Comparison of ENCODE assay signal across 12 mouse cellular contexts in genomic region chr7:99582867-99583266, GRCm38 (mm10). TPM values are rescaled to one million over a fixed set of nuclear protein-coding genes. Genes with fewer than 3 reads are reported as not detected.
DNase-seq lines count a peak whose midpoint lies in the region; ATAC-seq lines count a peak whose summit lies in the region.
"Had no signal": no experiment of that assay in that cellular context is flagged by ENCODE, and none has a peak within 500 bp of the region (broad histone marks: within the 10 kb centered on the region; RNA-seq: fewer than 3 reads in every experiment).

No protein-coding gene starts in this region.

- ATAC-seq in kidney, embryonic 16.5 days (ENCODE audit: low FRiP score, low TSS enrichment) = no peak
- ATAC-seq: CD4-positive, CD25-positive, alpha-beta regulatory T cell, adult 4 months had no signal

- no peaks in the 10 kb centered on the region for H3K27me3 ChIP-seq in kidney, embryonic 16.5 days (ENCODE audit: insufficient read depth, low read length)
- 0 out of 2 replicates have a peak, but pooled peaks cover 3% of the 10 kb centered on the region for H3K27me3 ChIP-seq in embryonic facial prominence, embryonic 10.5 days (replicated peaks; ENCODE audit: low read depth, poor library complexity, severe bottlenecking)
- H3K27me3 ChIP-seq: stomach, embryonic 15.5 days had no signal

- no peak overlapping the region for H3K9ac ChIP-seq in kidney, embryonic 16.5 days (replicated peaks; ENCODE audit: low read length)
- H3K9ac ChIP-seq: stomach, embryonic 15.5 days had no signal

- H3K4me3 ChIP-seq in kidney, embryonic 16.5 days (ENCODE audit: low read length) = no peak overlapping the region
- no peak overlapping the region for H3K4me3 ChIP-seq in embryonic facial prominence, embryonic 10.5 days
- H3K4me3 ChIP-seq: stomach, embryonic 15.5 days had no signal

- peaks cover 4% of the 10 kb centered on the region; the same call in 1 of the 2 replicates for H3K36me3 ChIP-seq in kidney, embryonic 16.5 days (ENCODE audit: insufficient read depth, low read length)
- peaks cover 23% of the 10 kb centered on the region for H3K36me3 ChIP-seq in embryonic facial prominence, embryonic 10.5 days (replicated peaks)
- H3K36me3 ChIP-seq: stomach, embryonic 15.5 days had no signal

- 52% methylated on average over 4 of the region's 4 CpGs for WGBS in kidney, embryonic 16.5 days
- WGBS in embryonic facial prominence, embryonic 10.5 days = 60% methylated on average over 4 of the region's 4 CpGs

- peak; percentile 29 for DNase-seq in kidney, adult 18-20 months
- DNase-seq in embryonic facial prominence, embryonic 10.5 days (ENCODE audit: low spot score) = peak; percentile 19
- DNase-seq in kidney, postnatal 10 days = peak; percentile 64
- peak; percentile 53 for DNase-seq in lung, postnatal 36 days
- DNase-seq in right cerebral cortex, adult 18-20 months = no peak
- DNase-seq in gastrocnemius, postnatal 25 days = no peak
- DNase-seq: adrenal gland, postnatal 14 days; thymus, postnatal 4 days had no signal

- peaks cover 6% of the 10 kb centered on the region for H3K4me1 ChIP-seq in kidney, embryonic 16.5 days (ENCODE audit: insufficient read depth, low read length)
- peaks cover 50% of the 10 kb centered on the region for H3K4me1 ChIP-seq in embryonic facial prominence, embryonic 10.5 days

- no peak overlapping the region for H3K27ac ChIP-seq in kidney, embryonic 16.5 days (ENCODE audit: low read length)
- H3K27ac ChIP-seq in embryonic facial prominence, embryonic 10.5 days (replicated peaks) = 0 out of 2 replicates have a peak overlapping the region, but pooled peaks have one; percentile 0
- H3K27ac ChIP-seq: stomach, embryonic 15.5 days had no signal

- H3K9me3 ChIP-seq in kidney, embryonic 16.5 days (ENCODE audit: low read length) = no peaks in the 10 kb centered on the region
- H3K9me3 ChIP-seq in embryonic facial prominence, embryonic 10.5 days = no peaks in the 10 kb centered on the region
- H3K9me3 ChIP-seq: stomach, embryonic 15.5 days had no signal

- H3K4me2 ChIP-seq in kidney, embryonic 16.5 days (replicated peaks; ENCODE audit: low read depth, low read length) = no peak overlapping the region
- H3K4me2 ChIP-seq: stomach, embryonic 15.5 days had no signal

RNA-seq across cellular contexts. Expression of gene Tpbgl, which starts 44.0 kb away (rescaled TPM):
- 0.67 and 0.72 TPM in 2 replicates for polyA plus RNA-seq in kidney, embryonic 16.5 days (2015; fragmentation: Nextera tagmentation; extraction: Ambion mirVana)
- polyA plus RNA-seq in embryonic facial prominence, embryonic 10.5 days (2016; fragmentation: Nextera tagmentation; extraction: Ambion mirVana) = 0.55 and 0.60 TPM in 2 replicates
- total RNA-seq in gastrocnemius, postnatal 25 days (2021) = 10 to 100 TPM; 42.5 to 46.1 TPM
- total RNA-seq: hematopoietic stem cell, adult 5-6 weeks had no signal

RNA-seq across cellular contexts. Expression of gene Arrb1, which starts 47.6 kb away (rescaled TPM):
- polyA plus RNA-seq in kidney, embryonic 16.5 days (2015; fragmentation: Nextera tagmentation; extraction: Ambion mirVana) = 11.2 and 11.4 TPM in 2 replicates
- 12.6 and 13.7 TPM in 2 replicates for polyA plus RNA-seq in embryonic facial prominence, embryonic 10.5 days (2016; fragmentation: Nextera tagmentation; extraction: Ambion mirVana)
- total RNA-seq in gastrocnemius, postnatal 25 days (2021) = 10 to 100 TPM; 12.4 to 15.6 TPM

Comparison
In these comparisons a context has a peak if more than half of its experiments do, and no peak if none do; other contexts are left out.
1. DNase-seq: peak in kidney, adult 18-20 months (single experiment), embryonic facial prominence, embryonic 10.5 days (single experiment), kidney, postnatal 10 days (single experiment) and lung, postnatal 36 days (single experiment); none in right cerebral cortex, adult 18-20 months (single experiment) and gastrocnemius, postnatal 25 days (single experiment).